Mouse (Mus musculus): Measurements from ENCODE around the gene Gramd4. TPM values are rescaled to one million over a fixed set of nuclear protein-coding genes. Genes with fewer than 3 reads are reported as not detected.

The Gramd4 gene
- polyA plus RNA-seq, 1 experiment = 18.9 TPM

DNA sequence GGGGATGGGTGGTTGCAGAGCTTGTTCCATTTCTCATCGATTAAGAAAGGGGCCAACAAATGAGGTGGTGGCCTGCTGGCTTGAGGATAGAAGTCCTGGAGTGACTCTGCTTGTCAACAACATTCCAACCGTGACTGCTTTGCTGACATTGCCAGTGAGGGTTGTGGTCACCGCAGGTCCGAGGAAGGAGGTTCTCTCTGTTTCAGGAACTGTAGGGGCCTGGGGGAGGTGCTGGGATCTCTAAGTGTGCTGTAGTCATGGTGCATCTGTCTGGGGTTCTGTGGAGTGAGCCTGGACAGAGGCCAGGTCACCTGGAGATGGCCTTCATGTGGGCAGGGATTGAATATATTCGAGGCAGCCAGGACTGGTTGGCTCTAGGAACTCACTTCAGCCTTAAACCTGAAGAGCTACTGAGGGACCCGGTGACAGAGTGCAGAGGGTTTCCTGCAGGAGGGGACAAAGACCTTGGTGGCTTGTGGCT lies 25.8 kb downstream of the Gramd4 start:
- Histone ChIP-seq H3K27me3 (replicated peaks; ENCODE audit: control insufficient read depth, insufficient read depth, low read length) (no peaks in the 10 kb centered on the region), H3K4me3 (ENCODE audit: insufficient read depth, low read depth, low read length) (no peak overlapping the region), H3K36me3 (ENCODE audit: control insufficient read depth, insufficient read depth, low read length) (no peaks in the 10 kb centered on the region), H3K4me1 (ENCODE audit: control insufficient read depth, insufficient read depth, low read length) (peaks cover 51% of the 10 kb centered on the region), H3K27ac (ENCODE audit: insufficient read depth, low read depth, low read length) (0 out of 2 replicates have a peak overlapping the region, but pooled peaks have one; percentile 1)
- TF ChIP-seq POLR2A (IDR thresholded peaks at IDR 0.05; ENCODE audit: low read depth, low read length) = no peak
- no peak for TF ChIP-seq CTCF (conservative IDR thresholded peaks at IDR 0.05; ENCODE audit: insufficient read depth, insufficient read length, low read depth, low read length)
- DNase-seq = peak; percentile 48
- WGBS = 23% methylated on average over 6 of the region's 6 CpGs

DNA sequence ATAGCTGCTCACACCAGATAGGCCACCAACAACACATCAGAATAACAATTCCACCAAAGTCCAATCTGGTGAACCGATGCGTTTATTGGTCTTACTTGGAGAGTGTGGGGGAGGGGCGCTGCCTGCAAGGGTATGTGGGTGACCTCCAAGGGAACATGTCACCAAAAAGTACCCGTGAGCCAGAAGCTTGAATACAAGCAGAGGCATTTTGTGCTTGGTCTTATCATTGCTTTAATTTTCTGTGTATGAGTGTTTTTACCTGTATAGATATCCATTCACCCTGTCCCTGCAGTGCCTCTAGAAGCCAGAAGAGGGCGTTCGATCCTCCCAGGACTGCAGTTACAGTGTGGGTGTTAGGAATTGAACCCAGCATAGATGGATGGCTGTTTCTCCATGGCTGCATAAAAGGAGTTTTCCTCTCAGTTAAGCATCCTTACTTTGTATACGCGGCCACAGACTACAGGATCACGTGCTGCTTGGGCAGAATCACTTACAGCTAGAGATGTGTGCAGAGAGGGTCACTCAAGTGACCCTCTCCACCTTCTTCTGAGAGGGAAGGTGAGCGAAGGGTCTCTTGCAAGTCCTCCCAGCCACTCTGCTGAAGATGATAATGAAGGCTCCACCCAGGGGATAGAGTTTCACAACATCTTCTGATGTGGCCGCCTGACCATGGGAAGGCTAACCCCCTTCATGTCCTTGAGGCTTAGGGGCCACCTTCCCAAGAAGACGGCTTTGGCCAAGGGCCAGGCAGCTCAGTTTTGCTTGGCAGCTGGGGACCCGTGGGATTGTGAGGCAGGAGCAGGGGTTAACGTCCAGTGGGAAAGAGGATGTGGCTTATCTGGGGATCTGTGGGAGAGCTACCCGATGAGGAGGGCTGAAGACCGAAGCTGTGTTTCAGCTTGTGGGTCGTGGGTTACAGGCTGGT lies 28.1 kb downstream of the Gramd4 start:
- WGBS = 20% methylated on average over 17 of the region's 17 CpGs
- H3K27ac ChIP-seq (ENCODE audit: insufficient read depth, low read depth, low read length) = peak overlapping the region; percentile 28; the same call in 1 of the 2 replicates
- DNase-seq = peak; percentile 84
- TF ChIP-seq POLR2A (IDR thresholded peaks at IDR 0.05; ENCODE audit: low read depth, low read length) (no peak), CTCF (conservative IDR thresholded peaks at IDR 0.05; ENCODE audit: insufficient read depth, insufficient read length, low read depth, low read length) (peak; percentile 73)
- no peaks in the 10 kb centered on the region for H3K27me3 ChIP-seq (replicated peaks; ENCODE audit: control insufficient read depth, insufficient read depth, low read length)
- H3K36me3 ChIP-seq (ENCODE audit: control insufficient read depth, insufficient read depth, low read length) = no peaks in the 10 kb centered on the region
- H3K4me3 ChIP-seq (ENCODE audit: insufficient read depth, low read depth, low read length) = no peak overlapping the region
- H3K4me1 ChIP-seq (ENCODE audit: control insufficient read depth, insufficient read depth, low read length) = peaks cover 56% of the 10 kb centered on the region

DNA sequence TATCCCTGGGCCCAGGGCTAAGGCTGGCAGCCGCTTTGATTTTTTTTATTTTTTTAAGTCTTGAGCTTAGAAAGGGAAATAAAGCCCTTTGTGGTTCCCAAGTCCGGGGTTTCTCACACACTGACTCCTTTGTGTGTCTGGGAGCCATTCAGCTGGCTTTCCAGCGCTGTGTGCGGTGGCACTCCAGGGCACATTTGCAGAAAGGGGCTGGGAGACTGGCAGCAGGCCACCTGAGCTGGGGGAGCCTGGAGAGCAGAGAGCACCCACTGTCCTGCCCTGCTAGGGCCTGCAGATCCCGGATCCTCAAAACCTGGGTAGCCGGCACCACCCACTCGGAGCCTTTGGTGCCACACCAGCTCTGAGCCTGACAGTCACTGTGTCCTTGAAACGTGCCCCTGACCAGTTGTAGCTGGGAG lies 28.8 kb downstream of the Gramd4 start:
- DNase-seq = peak; percentile 50
- Histone ChIP-seq H3K27ac (ENCODE audit: insufficient read depth, low read depth, low read length) (peak overlapping the region; percentile 28; the same call in 1 of the 2 replicates), H3K27me3 (replicated peaks; ENCODE audit: control insufficient read depth, insufficient read depth, low read length) (no peaks in the 10 kb centered on the region), H3K36me3 (ENCODE audit: control insufficient read depth, insufficient read depth, low read length) (no peaks in the 10 kb centered on the region), H3K4me1 (ENCODE audit: control insufficient read depth, insufficient read depth, low read length) (peaks cover 61% of the 10 kb centered on the region), H3K4me3 (ENCODE audit: insufficient read depth, low read depth, low read length) (no peak overlapping the region)
- no peak for TF ChIP-seq CTCF (conservative IDR thresholded peaks at IDR 0.05; ENCODE audit: insufficient read depth, insufficient read length, low read depth, low read length)
- TF ChIP-seq POLR2A (IDR thresholded peaks at IDR 0.05; ENCODE audit: low read depth, low read length) = no peak
- WGBS = 44% methylated on average over 8 of the region's 8 CpGs

DNA sequence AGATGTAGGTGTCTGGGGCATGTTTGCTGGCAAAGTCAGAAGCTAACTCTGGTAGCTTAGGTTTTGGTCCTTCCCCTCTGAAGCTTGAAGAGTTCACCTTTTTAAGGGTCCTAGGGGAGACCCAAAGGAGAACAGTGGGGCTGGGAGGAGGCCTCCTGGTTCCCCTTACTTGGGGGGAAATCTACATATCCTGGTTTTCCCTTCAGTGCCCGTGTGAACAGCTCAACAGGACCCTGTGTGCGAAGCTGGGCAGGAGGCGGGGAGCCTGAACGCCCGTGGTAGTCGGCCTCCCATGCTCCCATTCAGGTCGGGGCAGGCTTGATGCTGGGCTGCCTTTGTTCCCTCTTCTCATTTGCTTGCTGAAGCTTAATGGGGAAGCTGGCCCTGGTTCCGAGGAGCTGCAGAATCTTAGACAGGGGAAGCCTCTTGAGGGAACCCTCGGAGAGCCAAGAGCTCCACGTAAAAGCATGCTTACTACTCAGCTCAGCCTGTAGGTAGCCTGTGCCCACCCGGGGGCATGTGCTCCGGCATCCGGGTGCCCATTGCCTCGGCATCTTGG lies 30.2 kb downstream of the Gramd4 start:
- no peak overlapping the region for H3K4me3 ChIP-seq (ENCODE audit: insufficient read depth, low read depth, low read length)
- no peaks in the 10 kb centered on the region for H3K27me3 ChIP-seq (replicated peaks; ENCODE audit: control insufficient read depth, insufficient read depth, low read length)
- H3K4me1 ChIP-seq (ENCODE audit: control insufficient read depth, insufficient read depth, low read length) = peaks cover 68% of the 10 kb centered on the region
- H3K36me3 ChIP-seq (ENCODE audit: control insufficient read depth, insufficient read depth, low read length) = no peaks in the 10 kb centered on the region
- no peak for DNase-seq
- no peak for TF ChIP-seq CTCF (conservative IDR thresholded peaks at IDR 0.05; ENCODE audit: insufficient read depth, insufficient read length, low read depth, low read length)
- TF ChIP-seq POLR2A (IDR thresholded peaks at IDR 0.05; ENCODE audit: low read depth, low read length) = no peak
- 71% methylated on average over 14 of the region's 14 CpGs for WGBS
- no peak overlapping the region for H3K27ac ChIP-seq (ENCODE audit: insufficient read depth, low read depth, low read length)

DNA sequence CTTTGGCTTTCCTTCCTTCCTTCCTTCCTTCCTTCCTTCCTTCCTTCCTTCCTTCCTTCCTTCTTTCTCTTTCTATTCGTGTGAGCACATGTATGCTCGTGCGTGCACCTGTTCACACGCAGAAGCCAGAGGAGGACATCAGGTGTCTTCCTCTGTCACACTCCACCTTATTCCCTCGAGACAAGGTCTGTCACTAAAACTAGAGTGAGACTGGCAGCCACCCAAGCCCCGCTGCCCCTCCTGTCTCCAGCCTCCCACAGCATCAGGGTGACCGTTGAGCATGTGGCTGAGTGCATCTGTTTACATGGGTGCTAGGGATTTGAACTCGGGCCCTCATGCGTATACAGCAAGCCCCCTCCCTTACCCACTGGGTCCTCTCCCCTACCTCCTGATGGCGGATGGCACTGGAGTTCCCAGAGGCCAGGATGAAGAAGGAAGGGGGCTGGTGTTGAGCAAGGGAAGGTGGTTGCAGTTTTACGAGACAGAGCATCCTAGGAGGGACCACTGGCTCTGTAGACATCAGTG lies 30.8 kb downstream of the Gramd4 start:
- H3K4me3 ChIP-seq (ENCODE audit: insufficient read depth, low read depth, low read length) = no peak overlapping the region
- TF ChIP-seq POLR2A (IDR thresholded peaks at IDR 0.05; ENCODE audit: low read depth, low read length) = no peak
- no peak for TF ChIP-seq CTCF (conservative IDR thresholded peaks at IDR 0.05; ENCODE audit: insufficient read depth, insufficient read length, low read depth, low read length)
- no peaks in the 10 kb centered on the region for H3K27me3 ChIP-seq (replicated peaks; ENCODE audit: control insufficient read depth, insufficient read depth, low read length)
- DNase-seq = no peak
- no peaks in the 10 kb centered on the region for H3K36me3 ChIP-seq (ENCODE audit: control insufficient read depth, insufficient read depth, low read length)
- WGBS = 68% methylated on average over 11 of the region's 11 CpGs
- no peak overlapping the region for H3K27ac ChIP-seq (ENCODE audit: insufficient read depth, low read depth, low read length)
- peaks cover 66% of the 10 kb centered on the region for H3K4me1 ChIP-seq (ENCODE audit: control insufficient read depth, insufficient read depth, low read length)

DNA sequence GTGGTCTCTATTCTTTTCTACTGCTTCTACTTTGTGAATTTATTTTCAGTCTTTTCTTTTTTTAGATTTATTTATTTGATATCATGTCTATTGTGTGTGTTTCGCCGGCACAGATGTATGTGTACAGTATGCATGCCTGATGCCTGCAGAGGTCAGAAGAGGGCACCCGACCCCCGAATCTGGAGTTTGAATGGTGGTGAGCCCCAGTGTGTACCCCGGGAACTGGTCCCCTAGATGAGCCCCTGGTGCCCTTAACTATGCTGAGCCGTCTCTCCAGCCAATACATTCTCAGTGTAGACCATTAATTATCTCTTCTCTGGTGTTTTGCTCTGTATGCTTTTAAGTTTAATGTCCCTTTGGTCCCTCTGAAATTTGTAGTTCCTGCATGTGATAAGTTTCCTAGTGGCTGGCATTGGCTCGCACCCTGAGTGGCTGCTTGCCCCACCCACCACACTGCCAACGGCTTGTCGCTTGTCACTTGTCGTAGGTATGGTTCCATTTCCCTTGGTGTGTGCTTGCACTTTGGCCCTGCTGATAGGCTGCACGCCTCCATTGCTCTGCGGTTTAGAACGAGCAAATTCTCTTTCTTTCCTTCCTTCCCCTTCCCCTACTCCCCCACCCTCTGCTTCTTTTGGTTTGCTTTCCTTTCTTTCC lies 31.7 kb downstream of the Gramd4 start:
- Histone ChIP-seq H3K4me3 (ENCODE audit: insufficient read depth, low read depth, low read length) (no peak overlapping the region), H3K4me1 (ENCODE audit: control insufficient read depth, insufficient read depth, low read length) (peaks cover 60% of the 10 kb centered on the region), H3K36me3 (ENCODE audit: control insufficient read depth, insufficient read depth, low read length) (no peaks in the 10 kb centered on the region), H3K27me3 (replicated peaks; ENCODE audit: control insufficient read depth, insufficient read depth, low read length) (no peaks in the 10 kb centered on the region), H3K27ac (ENCODE audit: insufficient read depth, low read depth, low read length) (peak overlapping the region; percentile 62)
- TF ChIP-seq POLR2A (IDR thresholded peaks at IDR 0.05; ENCODE audit: low read depth, low read length) (no peak), CTCF (conservative IDR thresholded peaks at IDR 0.05; ENCODE audit: insufficient read depth, insufficient read length, low read depth, low read length) (no peak)
- no peak for DNase-seq
- WGBS = 55% methylated on average over 13 of the region's 13 CpGs
